Mouse (Mus musculus) forebrain, embryonic 12.5 days (tissue): Measurements from ENCODE around the gene Gm49673. TPM values are rescaled to one million over a fixed set of nuclear protein-coding genes. Genes with fewer than 3 reads are reported as not detected.
A peak's percentile ranks its signal among the peaks of the same experiment; 100 is the strongest.
"Not testable (repeated sequence)": the region's sequence is repeated elsewhere in the genome, so short reads cannot be mapped to it uniquely, and the experiment has no call there.

ENCODE experiments used
- ATAC-seq: fragments of 200-750 bp; cut with Nextera tagmentation; 2 replicates; pipeline ENCODE4 v1.8.0; 2017; ENCODE audit warnings: moderate TSS enrichment; ENCODE audit not compliant: low FRiP score
- H3K27ac ChIP-seq: fragments of 300-500 bp; sonication (generic); 2 replicates; pipeline ENCODE4 v1.5.1; 2016; ENCODE audit warnings: mild to moderate bottlenecking
- H3K27me3 ChIP-seq: fragments of 300-500 bp; sonication (generic); 2 replicates; pipeline ENCODE4 v1.6.1; 2016; ENCODE audit warnings: mild to moderate bottlenecking
- H3K36me3 ChIP-seq: fragments of 300-500 bp; sonication (generic); replicated peaks from 2 replicates; pipeline ENCODE4 v1.6.1; 2016; ENCODE audit warnings: mild to moderate bottlenecking
- H3K4me1 ChIP-seq: fragments of 300-500 bp; sonication (generic); 2 replicates; pipeline ENCODE4 v1.6.1; 2016
- H3K4me2 ChIP-seq: fragments of 300-500 bp; sonication (generic); 2 replicates; pipeline ENCODE4 v1.6.1; 2016; ENCODE audit warnings: mild to moderate bottlenecking, moderate library complexity
- H3K4me3 ChIP-seq: fragments of 300-500 bp; sonication (generic); replicated peaks from 2 replicates; pipeline ENCODE4 v1.5.1; 2016; ENCODE audit warnings: mild to moderate bottlenecking
- H3K9ac ChIP-seq: fragments of 300-500 bp; sonication (generic); 2 replicates; pipeline ENCODE4 v1.6.1; 2016; ENCODE audit warnings: mild to moderate bottlenecking
- H3K9me3 ChIP-seq: fragments of 300-500 bp; sonication (generic); 2 replicates; pipeline ENCODE4 v1.6.1; 2016
- WGBS: fragments of 180-500 bp; shearing (Covaris S2); methylation state at CpG from one replicate; pipeline ENCODE4 v1.1.7; 2016; 5-methylcytosine and 5-hydroxymethylcytosine counted together
- polyA plus RNA-seq: library from polyadenylated mRNA; unstranded; fragments of >200 nt; fragmentation: Nextera tagmentation; extraction: Ambion mirVana; gene quantifications from 2 replicates; pipeline ENCODE4 v1.2.1, GENCODE M21; 2016

Gm49673 gene
- 0.23 and 0.29 TPM in 2 replicates for polyA plus RNA-seq

GRCm38 (mm10) chr17:8147439-8148316 is at the start of gene Gm49673, which contains the start of gene Rnaset2a:
Gm49673 (minus strand) TSS chr17:8147788.
Rnaset2a (minus strand) TSS chr17:8148097.
- under 1% methylated on average over 54 of the region's 67 CpGs for WGBS
- not testable (repeated sequence) for H3K27ac ChIP-seq, H3K4me1 ChIP-seq, H3K9me3 ChIP-seq, H3K36me3 ChIP-seq, H3K27me3 ChIP-seq
- peak; percentile 99 for ATAC-seq
- Histone ChIP-seq H3K4me3 (peak within 1 kb of the TSS; percentile 50), H3K4me2 (peak within 1 kb of the TSS; percentile 52), H3K9ac (peak within 1 kb of the TSS; percentile 60)

- no peak overlapping the region for H3K9ac ChIP-seq
- ATAC-seq, result no peak
- no peaks in the 10 kb centered on the region for H3K4me1 ChIP-seq
- H3K9me3 ChIP-seq, result no peaks in the 10 kb centered on the region
- H3K4me3 ChIP-seq, result no peak overlapping the region
- no peak overlapping the region for H3K4me2 ChIP-seq
- H3K27ac ChIP-seq, result no peak overlapping the region
- H3K36me3 ChIP-seq, result peaks cover 51% of the 10 kb centered on the region
- no peaks in the 10 kb centered on the region for H3K27me3 ChIP-seq
- WGBS, result 93% methylated on average over 8 of the region's 8 CpGs
These were observed 48.2 kb upstream of the Gm49673 start for GRCm38 (mm10) chr17:8195685-8196376.

GRCm38 (mm10) chr17:8193678-8194077 is 46.1 kb upstream of the Gm49673 start:
- ATAC-seq, result no peak
- no peaks in the 10 kb centered on the region for H3K4me1 ChIP-seq
- H3K9me3 ChIP-seq, result no peaks in the 10 kb centered on the region
- H3K9ac ChIP-seq, result no peak overlapping the region
- H3K36me3 ChIP-seq, result peaks cover 69% of the 10 kb centered on the region
- 92% methylated on average over 8 of the region's 8 CpGs for WGBS
- no peak overlapping the region for H3K27ac ChIP-seq
- no peak overlapping the region for H3K4me3 ChIP-seq
- no peak overlapping the region for H3K4me2 ChIP-seq
- no peaks in the 10 kb centered on the region for H3K27me3 ChIP-seq

GRCm38 (mm10) chr17:8184217-8184616 is 36.6 kb upstream of the Gm49673 start:
- no peaks in the 10 kb centered on the region for H3K27me3 ChIP-seq
- H3K9me3 ChIP-seq, result no peaks in the 10 kb centered on the region
- 95% methylated on average over 7 of the region's 7 CpGs for WGBS
- no peak overlapping the region for H3K9ac ChIP-seq
- no peak for ATAC-seq
- H3K36me3 ChIP-seq, result peaks cover 70% of the 10 kb centered on the region
- no peaks in the 10 kb centered on the region for H3K4me1 ChIP-seq
- no peak overlapping the region for H3K27ac ChIP-seq
- no peak overlapping the region for H3K4me2 ChIP-seq
- no peak overlapping the region for H3K4me3 ChIP-seq

GRCm38 (mm10) chr17:8183815-8184214 is 36.2 kb upstream of the Gm49673 start:
- no peak overlapping the region for H3K9ac ChIP-seq
- H3K27me3 ChIP-seq, result no peaks in the 10 kb centered on the region
- peaks cover 72% of the 10 kb centered on the region for H3K36me3 ChIP-seq
- no peaks in the 10 kb centered on the region for H3K9me3 ChIP-seq
- no peak overlapping the region for H3K4me3 ChIP-seq
- no peak overlapping the region for H3K4me2 ChIP-seq
- WGBS, result 89% methylated on average over 5 of the region's 5 CpGs
- no peaks in the 10 kb centered on the region for H3K4me1 ChIP-seq
- no peak overlapping the region for H3K27ac ChIP-seq
- ATAC-seq, result no peak

- Histone ChIP-seq H3K36me3 (peaks cover 71% of the 10 kb centered on the region), H3K4me1 (peaks cover 8% of the 10 kb centered on the region), H3K27ac (peak overlapping the region; percentile 60; the same call in 1 of the 2 replicates), H3K9ac (no peak overlapping the region), H3K4me2 (no peak overlapping the region), H3K27me3 (no peaks in the 10 kb centered on the region), H3K9me3 (no peaks in the 10 kb centered on the region), H3K4me3 (no peak overlapping the region)
- WGBS, result 60% methylated on average over 5 of the region's 5 CpGs
- ATAC-seq, result 0 out of 2 replicates have a peak, but pooled peaks have one; percentile 23
These were observed 29.5 kb upstream of the Gm49673 start for GRCm38 (mm10) chr17:8177090-8177489.

GRCm38 (mm10) chr17:8171081-8171480 is 23.5 kb upstream of the Gm49673 start:
- 83% methylated on average over 4 of the region's 4 CpGs for WGBS

GRCm38 (mm10) chr17:8170331-8170730 is 22.7 kb upstream of the Gm49673 start:
- ATAC-seq, result no peak
- Histone ChIP-seq H3K27me3 (no peaks in the 10 kb centered on the region), H3K9me3 (no peaks in the 10 kb centered on the region), H3K4me3 (no peak overlapping the region), H3K4me1 (no peaks in the 10 kb centered on the region), H3K27ac (no peak overlapping the region), H3K9ac (no peak overlapping the region), H3K36me3 (peaks cover 57% of the 10 kb centered on the region), H3K4me2 (no peak overlapping the region)
- 92% methylated on average over 7 of the region's 7 CpGs for WGBS

More at GRCm38 (mm10) chr17:8171081-8171480, 23.5 kb upstream of the Gm49673 start:
- no peaks in the 10 kb centered on the region for H3K27me3 ChIP-seq
- no peak overlapping the region for H3K27ac ChIP-seq
- H3K9ac ChIP-seq, result no peak overlapping the region
- H3K36me3 ChIP-seq, result peaks cover 65% of the 10 kb centered on the region
- H3K4me3 ChIP-seq, result no peak overlapping the region
- H3K4me2 ChIP-seq, result no peak overlapping the region
- no peaks in the 10 kb centered on the region for H3K9me3 ChIP-seq
- no peak for ATAC-seq
- no peaks in the 10 kb centered on the region for H3K4me1 ChIP-seq

- H3K9ac ChIP-seq, ATAC-seq, H3K4me1 ChIP-seq, H3K27ac ChIP-seq, H3K4me2 ChIP-seq, H3K27me3 ChIP-seq, H3K9me3 ChIP-seq, H3K4me3 ChIP-seq: not testable (repeated sequence)
- WGBS, result 95% methylated on average over 7 of the region's 8 CpGs
- peaks cover 32% of the 10 kb centered on the region for H3K36me3 ChIP-seq
These were observed 19.8 kb upstream of the Gm49673 start for GRCm38 (mm10) chr17:8167436-8167835.

GRCm38 (mm10) chr17:8166454-8166853 is 18.9 kb upstream of the Gm49673 start:
- peak overlapping the region; percentile 50 for H3K4me2 ChIP-seq
- H3K4me1 ChIP-seq, result not testable (repeated sequence)
- WGBS, result 41% methylated on average over 2 of the region's 3 CpGs

GRCm38 (mm10) chr17:8165977-8166376 is 18.4 kb upstream of the Gm49673 start:
- Histone ChIP-seq H3K9ac (peak overlapping the region; percentile 57; the same call in 1 of the 2 replicates), H3K4me3 (peak overlapping the region; percentile 53), H3K4me2 (peak overlapping the region; percentile 50), H3K36me3 (peaks cover 18% of the 10 kb centered on the region)
- not testable (repeated sequence) for H3K9me3 ChIP-seq, ATAC-seq, H3K4me1 ChIP-seq, H3K27me3 ChIP-seq, H3K27ac ChIP-seq
- under 1% methylated on average over 11 of the region's 11 CpGs for WGBS

More at GRCm38 (mm10) chr17:8166454-8166853, 18.9 kb upstream of the Gm49673 start:
- not testable (repeated sequence) for H3K27ac ChIP-seq, ATAC-seq, H3K9me3 ChIP-seq, H3K27me3 ChIP-seq, H3K9ac ChIP-seq
- H3K4me3 ChIP-seq, result peak overlapping the region; percentile 53
- H3K36me3 ChIP-seq, result peaks cover 22% of the 10 kb centered on the region

GRCm38 (mm10) chr17:8165608-8165945 is 18.0 kb upstream of the Gm49673 start:
- H3K4me3 ChIP-seq, result peak overlapping the region; percentile 53
- WGBS, result 2% methylated on average over 31 of the region's 42 CpGs
- H3K9ac ChIP-seq, result peak overlapping the region; percentile 57
- not testable (repeated sequence) for H3K27me3 ChIP-seq, H3K9me3 ChIP-seq, H3K4me1 ChIP-seq, ATAC-seq
- peak overlapping the region; percentile 50 for H3K4me2 ChIP-seq
- 0 out of 2 replicates have a peak overlapping the region, but pooled peaks have one; percentile 56 for H3K27ac ChIP-seq
- peaks cover 15% of the 10 kb centered on the region for H3K36me3 ChIP-seq
